ENCODE assay signal across 8 mouse cellular contexts in the genomic region with DNA sequence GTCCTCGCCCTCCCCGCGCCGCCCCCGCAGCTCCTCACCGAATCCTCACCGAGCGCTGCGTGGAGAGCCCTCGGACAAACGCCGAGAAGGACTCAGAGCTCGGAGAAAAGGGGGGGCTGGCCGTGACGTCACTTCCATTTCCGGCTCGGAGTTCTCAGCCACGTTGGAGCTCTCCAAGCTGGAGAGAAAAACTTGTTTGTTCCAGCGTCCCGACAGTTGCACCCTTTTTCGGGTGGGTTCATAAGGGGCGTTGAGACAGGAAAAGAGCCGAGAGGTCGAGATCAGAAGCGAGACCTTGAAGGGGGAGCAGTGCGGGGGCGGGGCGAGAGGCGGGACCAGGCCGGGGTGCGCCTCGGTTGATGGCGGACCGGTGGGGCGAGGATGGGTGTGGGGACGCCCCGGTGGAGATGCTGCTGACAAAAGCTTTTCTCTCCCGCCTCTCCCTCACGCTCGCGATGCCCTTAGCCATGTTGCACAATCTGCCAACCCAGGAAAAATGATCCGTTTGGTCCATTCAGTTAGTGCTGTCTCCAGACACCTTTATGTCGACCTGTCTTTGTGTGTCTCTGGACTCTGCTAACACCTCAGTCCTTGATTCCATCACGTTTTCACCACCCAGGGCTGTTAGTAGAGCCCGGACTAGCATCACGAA. TPM values are rescaled to one million over a fixed set of nuclear protein-coding genes. Genes with fewer than 3 reads are reported as not detected.
DNase-seq lines count a peak whose midpoint lies in the region; ATAC-seq lines count a peak whose summit lies in the region.

A gene (minus strand): TSS at position 112 of the 652 bp plus-strand sequence.

- DNase-seq in 3134 (ENCODE audit: extremely low read depth, insufficient read length, low spot score) = peak; percentile 83
- peak; percentile 93 to 94 for DNase-seq in adrenal gland, postnatal 36 days
- peak; percentile 93 to 96 for DNase-seq in heart, adult 18-20 months
- peak; percentile 95 for DNase-seq in kidney, adult 18-20 months
- DNase-seq in limb, embryonic 10.5 days (ENCODE audit: low spot score) = peak; percentile 95
- DNase-seq in skeletal muscle tissue, adult 2 months (ENCODE audit: low read depth, low spot score) = peak; percentile 66

- H3K36me3 ChIP-seq in embryonic facial prominence, embryonic 12.5 days = peaks cover 17% of the 10 kb centered on the region
- peaks cover 30% of the 10 kb centered on the region for H3K36me3 ChIP-seq in limb, embryonic 10.5 days
- H3K36me3 ChIP-seq in midbrain, embryonic 12.5 days = peaks cover 10% of the 10 kb centered on the region; the same call in 1 of the 2 replicates

- 0% methylated on average over 46 of the region's 46 CpGs for WGBS in embryonic facial prominence, embryonic 12.5 days
- under 1% methylated on average over 46 of the region's 46 CpGs for WGBS in limb, embryonic 10.5 days
- under 1% methylated on average over 46 of the region's 46 CpGs for WGBS in midbrain, embryonic 12.5 days

- no peaks in the 10 kb centered on the region for H3K27me3 ChIP-seq in embryonic facial prominence, embryonic 12.5 days
- H3K27me3 ChIP-seq in limb, embryonic 10.5 days (ENCODE audit: low read depth, poor library complexity, severe bottlenecking) = no peaks in the 10 kb centered on the region
- H3K27me3 ChIP-seq in midbrain, embryonic 12.5 days = no peaks in the 10 kb centered on the region

- H3K4me2 ChIP-seq in embryonic facial prominence, embryonic 12.5 days (replicated peaks) = peak within 1 kb of the TSS; percentile 78
- peak within 1 kb of the TSS; percentile 74 for H3K4me2 ChIP-seq in midbrain, embryonic 12.5 days (replicated peaks)

- peaks cover 13% of the 10 kb centered on the region for H3K4me1 ChIP-seq in embryonic facial prominence, embryonic 12.5 days
- H3K4me1 ChIP-seq in limb, embryonic 10.5 days = peaks cover 18% of the 10 kb centered on the region
- H3K4me1 ChIP-seq in midbrain, embryonic 12.5 days = peaks cover 22% of the 10 kb centered on the region

- peak within 1 kb of the TSS; percentile 86 for H3K9ac ChIP-seq in embryonic facial prominence, embryonic 12.5 days
- H3K9ac ChIP-seq in midbrain, embryonic 12.5 days (replicated peaks) = peak within 1 kb of the TSS; percentile 98

- H3K27ac ChIP-seq in embryonic facial prominence, embryonic 12.5 days = peak within 1 kb of the TSS; percentile 99
- H3K27ac ChIP-seq in limb, embryonic 10.5 days = peak within 1 kb of the TSS; percentile 99
- peak within 1 kb of the TSS; percentile 97 for H3K27ac ChIP-seq in midbrain, embryonic 12.5 days (replicated peaks)

- no peaks in the 10 kb centered on the region for H3K9me3 ChIP-seq in embryonic facial prominence, embryonic 12.5 days
- H3K9me3 ChIP-seq in limb, embryonic 10.5 days (replicated peaks) = no peaks in the 10 kb centered on the region
- H3K9me3 ChIP-seq in midbrain, embryonic 12.5 days = no peaks in the 10 kb centered on the region

- peak; percentile 85 for ATAC-seq in embryonic facial prominence, embryonic 12.5 days (ENCODE audit: insufficient number of reproducible peaks, insufficient read depth, low FRiP score, low TSS enrichment)
- peak; percentile 94 for ATAC-seq in midbrain, embryonic 12.5 days (ENCODE audit: low FRiP score, low read depth)

- H3K4me3 ChIP-seq in embryonic facial prominence, embryonic 12.5 days = peak within 1 kb of the TSS; percentile 63
- peak within 1 kb of the TSS; percentile 95 for H3K4me3 ChIP-seq in limb, embryonic 10.5 days
- peak within 1 kb of the TSS; percentile 83 for H3K4me3 ChIP-seq in midbrain, embryonic 12.5 days

RNA-seq across cellular contexts. Expression of the gene that starts here (rescaled TPM):
- total RNA-seq in adrenal gland, postnatal 36 days (2021) = 10 to 100 TPM; 36.8 to 38.1 TPM
- polyA plus RNA-seq in embryonic facial prominence, embryonic 12.5 days (2016; fragmentation: Nextera tagmentation; extraction: Ambion mirVana) = 167 and 171 TPM in 2 replicates
- total RNA-seq in heart, adult 18-20 months (2021) = 10 to 100 TPM; 23.9 to 24.7 TPM
- polyA plus RNA-seq in limb, embryonic 10.5 days (2016; fragmentation: Nextera tagmentation; extraction: Ambion mirVana) = 128 and 162 TPM in 2 replicates
- 166 and 168 TPM in 2 replicates for polyA plus RNA-seq in midbrain, embryonic 12.5 days (2016; fragmentation: Nextera tagmentation; extraction: Ambion mirVana)

Comparison
In these comparisons a context has a peak if more than half of its experiments do, and no peak if none do; other contexts are left out.
1. Peak in every context shown above with its lines: DNase-seq, ATAC-seq, H3K4me3 ChIP-seq and H3K27ac ChIP-seq.